In the genomic region with DNA sequence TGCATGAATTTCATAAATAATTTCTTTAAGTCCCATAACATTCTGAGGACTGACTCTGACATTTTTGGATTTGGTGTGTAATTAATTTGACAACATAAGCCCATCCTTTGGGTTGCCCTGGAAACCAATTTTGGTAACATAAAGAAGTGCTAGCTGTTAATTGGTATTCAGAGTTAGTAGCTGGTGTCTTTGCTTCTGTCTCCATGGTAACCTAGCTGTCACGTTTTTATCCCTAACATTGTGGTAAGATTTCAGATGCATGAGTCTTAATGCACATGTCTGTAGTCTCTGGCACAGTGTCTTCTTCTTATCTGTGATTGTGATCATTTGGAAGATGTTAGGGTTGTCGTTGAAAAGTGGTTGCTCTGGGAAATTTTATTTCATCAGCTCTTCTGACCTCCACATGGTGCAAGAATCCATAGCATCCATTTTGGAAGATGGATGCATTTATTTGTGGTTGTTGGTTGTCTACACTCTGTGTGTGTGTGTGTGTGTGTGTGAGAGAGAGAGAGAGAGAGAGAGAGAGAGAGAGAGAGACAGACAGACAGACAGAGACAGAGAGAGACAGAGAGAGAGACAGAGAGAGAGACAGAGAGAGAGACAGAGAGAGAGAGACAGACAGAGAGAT, we compare ENCODE assay signal across 13 mouse cellular contexts.
A peak's percentile ranks its signal among the peaks of the same experiment; 100 is the strongest.
DNase-seq lines count a peak whose midpoint lies in the region; ATAC-seq and TF ChIP-seq lines count a peak whose summit lies in the region.
"Had no signal": no experiment of that assay in that cellular context is flagged by ENCODE, and none has a peak within 500 bp of the region (broad histone marks: within the 10 kb centered on the region; RNA-seq: fewer than 3 reads in every experiment).

No protein-coding gene starts in this region.

- peak in 1 of 2 experiments; percentile 15 for DNase-seq in left cerebral cortex, adult 2 months (ENCODE audit: extremely low spot score in 1 of 2, low spot score in 2 of 2)
- no peak for DNase-seq in left cerebral cortex, postnatal 36 days (ENCODE audit: low spot score in 2 of 2)
- DNase-seq in left cerebral cortex, postnatal 14 days (ENCODE audit: low spot score in 2 of 2): peak; percentile 45 to 86
- peak; percentile 27 for DNase-seq in retina, embryonic 14.5 days (ENCODE audit: low spot score)
- no peak for DNase-seq in lung, adult 2 months
- DNase-seq in lung, postnatal 10 days: no peak
- no peak for DNase-seq in kidney, adult 11 months
- DNase-seq: adrenal gland, postnatal 10 days; cerebellum, adult 11 months had no signal

- H3K27ac ChIP-seq in left cerebral cortex, adult 2 months: 0 out of 2 replicates have a peak overlapping the region, but pooled peaks have one; percentile 44
- H3K27ac ChIP-seq in forebrain, embryonic 16.5 days (ENCODE audit: low read length): peak overlapping the region; percentile 84
- H3K27ac ChIP-seq: embryonic facial prominence, embryonic 13.5 days; kidney, postnatal 0 days had no signal

- H3K36me3 ChIP-seq in forebrain, embryonic 16.5 days (ENCODE audit: control insufficient read depth, insufficient read depth): no peaks in the 10 kb centered on the region
- H3K36me3 ChIP-seq: embryonic facial prominence, embryonic 13.5 days had no signal

- peaks cover 8% of the 10 kb centered on the region for H3K4me1 ChIP-seq in forebrain, embryonic 16.5 days (replicated peaks; ENCODE audit: control insufficient read depth, insufficient read depth, low read length)
- H3K4me1 ChIP-seq in lung, adult 2 months (ENCODE audit: control insufficient read depth, insufficient read depth, low read length): no peaks in the 10 kb centered on the region
- H3K4me1 ChIP-seq: embryonic facial prominence, embryonic 13.5 days had no signal

- no peak for TF ChIP-seq POLR2A in lung, adult 2 months (IDR thresholded peaks at IDR 0.05; ENCODE audit: borderline replicate concordance, extremely low read depth, low read depth, low read length)

- no peak for TF ChIP-seq CTCF in left cerebral cortex, adult 2 months (IDR thresholded peaks at IDR 0.05)
- TF ChIP-seq CTCF in lung, adult 2 months (IDR thresholded peaks at IDR 0.05; ENCODE audit: insufficient read depth, low read length): no peak

- peak overlapping the region; percentile 29 for H3K4me2 ChIP-seq in forebrain, embryonic 16.5 days (ENCODE audit: low read length)
- H3K4me2 ChIP-seq: embryonic facial prominence, embryonic 13.5 days; heart, embryonic 11.5 days had no signal

- intact Hi-C loops in left cerebral cortex, adult 2 months (cut with DNase I): loop anchor here (5.0 kb wide), 1 partner anchor 92 kb away; no protein-coding TSS in a partner anchor
- intact Hi-C loops in left cerebral cortex, postnatal 36 days (cut with DNase I): no loop called here
- intact Hi-C loops in left cerebral cortex, postnatal 14 days (cut with DNase I): no loop called here

- H3K9ac ChIP-seq in forebrain, embryonic 16.5 days (replicated peaks; ENCODE audit: low read depth, low read length): no peak overlapping the region
- H3K9ac ChIP-seq: embryonic facial prominence, embryonic 13.5 days had no signal

- 10% methylated on average over 2 of the region's 2 CpGs for WGBS in forebrain, embryonic 16.5 days
- 57% methylated on average over 2 of the region's 2 CpGs for WGBS in lung, adult 2 months

- no peak overlapping the region for H3K4me3 ChIP-seq in left cerebral cortex, adult 2 months
- no peak overlapping the region for H3K4me3 ChIP-seq in forebrain, embryonic 16.5 days (replicated peaks; ENCODE audit: low read length)
- H3K4me3 ChIP-seq in lung, adult 2 months (replicated peaks; ENCODE audit: extremely low read depth, low read depth, low read length): no peak overlapping the region
- H3K4me3 ChIP-seq: embryonic facial prominence, embryonic 13.5 days had no signal

- H3K27me3 ChIP-seq in forebrain, embryonic 16.5 days (replicated peaks; ENCODE audit: control insufficient read depth, insufficient read depth, low read length): no peaks in the 10 kb centered on the region
- H3K27me3 ChIP-seq: embryonic facial prominence, embryonic 13.5 days had no signal

- peak; percentile 96 for ATAC-seq in forebrain, embryonic 16.5 days

- no peaks in the 10 kb centered on the region for H3K9me3 ChIP-seq in forebrain, embryonic 16.5 days (ENCODE audit: control insufficient read depth, low read length)
- H3K9me3 ChIP-seq: embryonic facial prominence, embryonic 13.5 days had no signal

Comparison
In these comparisons a context has a peak if more than half of its experiments do, and no peak if none do; other contexts are left out.
1. DNase-seq: peak in left cerebral cortex, postnatal 14 days (2 of 2) and retina, embryonic 14.5 days (single experiment); none in left cerebral cortex, postnatal 36 days (0 of 2), lung, adult 2 months (single experiment), lung, postnatal 10 days (single experiment) and kidney, adult 11 months (single experiment).